ENCODE assay signal across 18 mouse cellular contexts in the genomic region with DNA sequence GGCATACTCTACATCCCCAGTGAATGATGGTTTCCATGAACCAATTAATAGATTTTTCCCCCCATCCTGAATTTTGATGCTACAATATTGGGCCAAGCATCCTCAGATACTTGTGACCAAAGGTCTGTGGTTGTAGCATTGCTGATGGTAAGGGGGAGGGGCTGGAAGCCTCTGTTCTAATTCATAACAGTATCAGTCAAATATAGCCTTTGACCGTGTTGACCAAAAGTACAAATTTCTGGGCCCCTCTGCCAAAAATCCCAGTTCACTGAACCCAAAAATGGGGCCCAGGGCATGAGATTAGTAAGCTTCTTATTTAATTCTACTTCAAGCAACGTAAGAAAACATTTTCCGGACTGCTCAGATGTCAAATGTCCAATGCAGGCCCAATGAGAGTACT.
"Had no signal": no experiment of that assay in that cellular context is flagged by ENCODE, and none has a peak within 500 bp of the region (broad histone marks: within the 10 kb centered on the region; RNA-seq: fewer than 3 reads in every experiment).

No protein-coding gene starts in this region.

- ATAC-seq: intestine, embryonic 15.5 days; lung, postnatal 0 days; midbrain, embryonic 15.5 days had no signal

- H3K36me3 ChIP-seq: intestine, embryonic 15.5 days; liver, embryonic 13.5 days; midbrain, embryonic 12.5 days; midbrain, embryonic 15.5 days; neural tube, embryonic 12.5 days; neural tube, embryonic 15.5 days had no signal

- H3K4me2 ChIP-seq: intestine, embryonic 15.5 days; liver, embryonic 13.5 days; lung, embryonic 14.5 days; midbrain, embryonic 12.5 days; midbrain, embryonic 15.5 days; neural tube, embryonic 12.5 days; neural tube, embryonic 15.5 days had no signal

- DNase-seq: layer of hippocampus, adult 9-11 months; layer of hippocampus, postnatal 36 days; liver, embryonic 13.5 days; lung, embryonic 14.5 days; right cerebral cortex, adult 18-20 months; right cerebral cortex, postnatal 14 days; right cerebral cortex, postnatal 4 days; thymus, adult 2 months; thymus, postnatal 14 days; thymus, postnatal 4 days had no signal

- H3K9ac ChIP-seq: intestine, embryonic 15.5 days; liver, embryonic 13.5 days; lung, embryonic 14.5 days; midbrain, embryonic 12.5 days; midbrain, embryonic 15.5 days; neural tube, embryonic 12.5 days; neural tube, embryonic 15.5 days had no signal

- H3K27me3 ChIP-seq: intestine, embryonic 15.5 days; liver, embryonic 13.5 days; midbrain, embryonic 15.5 days had no signal

- H3K9me3 ChIP-seq: intestine, embryonic 15.5 days; liver, embryonic 13.5 days; midbrain, embryonic 12.5 days; midbrain, embryonic 15.5 days; neural tube, embryonic 12.5 days; neural tube, embryonic 15.5 days had no signal

- H3K27ac ChIP-seq: intestine, embryonic 15.5 days; left cerebral cortex, adult 2 months; liver, embryonic 13.5 days; midbrain, embryonic 12.5 days; midbrain, embryonic 15.5 days; neural tube, embryonic 12.5 days; neural tube, embryonic 15.5 days; stomach, postnatal 0 days had no signal

- H3K4me3 ChIP-seq: intestine, embryonic 15.5 days; left cerebral cortex, adult 2 months; liver, embryonic 13.5 days; midbrain, embryonic 12.5 days; midbrain, embryonic 15.5 days; neural tube, embryonic 12.5 days; neural tube, embryonic 15.5 days had no signal

- H3K4me1 ChIP-seq: liver, embryonic 13.5 days; midbrain, embryonic 12.5 days; midbrain, embryonic 15.5 days; neural tube, embryonic 12.5 days had no signal
